Mouse (Mus musculus): ENCODE measurements around the gene Ddx31. TPM values are rescaled to one million over a fixed set of nuclear protein-coding genes. Genes with fewer than 3 reads are reported as not detected.

Gene Ddx31
- 7.6 and 7.8 TPM in 2 replicates for polyA plus RNA-seq (2015; fragmentation: Nextera tagmentation; extraction: Ambion mirVana)

GRCm38 (mm10) chr2:28840222-28840951 is at the start of gene Ddx31, which contains the start of gene Gtf3c4:
Ddx31 (plus strand) TSS chr2:28840406.
Gtf3c4 (minus strand) TSS chr2:28840360.
- under 1% methylated on average over 53 of the region's 63 CpGs for WGBS
- Histone ChIP-seq H3K9me3 (replicated peaks; ENCODE audit: control insufficient read depth, low read length) (no peaks in the 10 kb centered on the region), H3K27me3 (ENCODE audit: control insufficient read depth, insufficient read depth, low read length) (no peaks in the 10 kb centered on the region), H3K9ac (ENCODE audit: low read length) (peak within 1 kb of the TSS; percentile 93), H3K36me3 (ENCODE audit: control insufficient read depth, insufficient read depth) (peaks cover 2% of the 10 kb centered on the region), H3K4me2 (ENCODE audit: low read depth, low read length) (peak within 1 kb of the TSS; percentile 91), H3K27ac (ENCODE audit: low read length) (peak within 1 kb of the TSS; percentile 90), H3K4me1 (ENCODE audit: control insufficient read depth, insufficient read depth, low read length) (peaks cover 41% of the 10 kb centered on the region), H3K4me3 (ENCODE audit: low read length) (peak within 1 kb of the TSS; percentile 84)
- peak; percentile 93 for ATAC-seq (replicated peaks; ENCODE audit: extremely low read depth, insufficient read depth, low FRiP score)

- H3K27me3 ChIP-seq (ENCODE audit: control insufficient read depth, insufficient read depth, low read length) = no peaks in the 10 kb centered on the region
- no peaks in the 10 kb centered on the region for H3K36me3 ChIP-seq (ENCODE audit: control insufficient read depth, insufficient read depth)
- H3K4me3 ChIP-seq (ENCODE audit: low read length) = peak overlapping the region; percentile 15; the same call in 1 of the 2 replicates
- H3K4me2 ChIP-seq (ENCODE audit: low read depth, low read length) = peak overlapping the region; percentile 52
- H3K9ac ChIP-seq (ENCODE audit: low read length) = no peak overlapping the region; the same call in 1 of the 2 replicates
- H3K9me3 ChIP-seq (replicated peaks; ENCODE audit: control insufficient read depth, low read length) = no peaks in the 10 kb centered on the region
- peaks cover 4% of the 10 kb centered on the region; the same call in 1 of the 2 replicates for H3K4me1 ChIP-seq (ENCODE audit: control insufficient read depth, insufficient read depth, low read length)
- peak; percentile 80 for ATAC-seq (replicated peaks; ENCODE audit: extremely low read depth, insufficient read depth, low FRiP score)
- 19% methylated on average over 5 of the region's 6 CpGs for WGBS
- peak overlapping the region; percentile 29; the same call in 1 of the 2 replicates for H3K27ac ChIP-seq (ENCODE audit: low read length)
Observed at GRCm38 (mm10) chr2:28792931-28793610, 47.1 kb upstream of the Ddx31 start.

GRCm38 (mm10) chr2:28794623-28795022 is 45.6 kb upstream of the Ddx31 start:
- WGBS = 84% methylated on average over 5 of the region's 5 CpGs
- Histone ChIP-seq H3K27me3 (ENCODE audit: control insufficient read depth, insufficient read depth, low read length) (no peaks in the 10 kb centered on the region), H3K27ac (ENCODE audit: low read length) (no peak overlapping the region), H3K9me3 (replicated peaks; ENCODE audit: control insufficient read depth, low read length) (no peaks in the 10 kb centered on the region), H3K4me1 (ENCODE audit: control insufficient read depth, insufficient read depth, low read length) (peaks cover 4% of the 10 kb centered on the region; the same call in 1 of the 2 replicates), H3K4me2 (ENCODE audit: low read depth, low read length) (no peak overlapping the region), H3K36me3 (ENCODE audit: control insufficient read depth, insufficient read depth) (no peaks in the 10 kb centered on the region), H3K9ac (ENCODE audit: low read length) (no peak overlapping the region), H3K4me3 (ENCODE audit: low read length) (no peak overlapping the region)
- ATAC-seq (replicated peaks; ENCODE audit: extremely low read depth, insufficient read depth, low FRiP score) = no peak

GRCm38 (mm10) chr2:28796298-28796697 is 43.9 kb upstream of the Ddx31 start:
- Histone ChIP-seq H3K9ac (ENCODE audit: low read length) (no peak overlapping the region), H3K27ac (ENCODE audit: low read length) (no peak overlapping the region), H3K9me3 (replicated peaks; ENCODE audit: control insufficient read depth, low read length) (no peaks in the 10 kb centered on the region), H3K4me2 (ENCODE audit: low read depth, low read length) (no peak overlapping the region), H3K36me3 (ENCODE audit: control insufficient read depth, insufficient read depth) (no peaks in the 10 kb centered on the region), H3K27me3 (ENCODE audit: control insufficient read depth, insufficient read depth, low read length) (no peaks in the 10 kb centered on the region), H3K4me1 (ENCODE audit: control insufficient read depth, insufficient read depth, low read length) (peaks cover 4% of the 10 kb centered on the region; the same call in 1 of the 2 replicates), H3K4me3 (ENCODE audit: low read length) (no peak overlapping the region)
- WGBS = 58% methylated on average over 8 of the region's 8 CpGs
- ATAC-seq (replicated peaks; ENCODE audit: extremely low read depth, insufficient read depth, low FRiP score) = no peak

- peaks cover 2% of the 10 kb centered on the region; the same call in 1 of the 2 replicates for H3K4me1 ChIP-seq (ENCODE audit: control insufficient read depth, insufficient read depth, low read length)
Observed at GRCm38 (mm10) chr2:28797490-28798106, 42.6 kb upstream of the Ddx31 start.

GRCm38 (mm10) chr2:28798390-28798789 is 41.8 kb upstream of the Ddx31 start:
- H3K27me3 ChIP-seq (ENCODE audit: control insufficient read depth, insufficient read depth, low read length) = no peaks in the 10 kb centered on the region
- no peaks in the 10 kb centered on the region for H3K36me3 ChIP-seq (ENCODE audit: control insufficient read depth, insufficient read depth)
- no peak overlapping the region for H3K4me3 ChIP-seq (ENCODE audit: low read length)
- no peak overlapping the region for H3K4me2 ChIP-seq (ENCODE audit: low read depth, low read length)
- no peak overlapping the region for H3K9ac ChIP-seq (ENCODE audit: low read length)
- H3K4me1 ChIP-seq (ENCODE audit: control insufficient read depth, insufficient read depth, low read length) = no peaks in the 10 kb centered on the region
- peak overlapping the region; percentile 57 for H3K27ac ChIP-seq (ENCODE audit: low read length)
- 32% methylated on average over 3 of the region's 3 CpGs for WGBS
- ATAC-seq (replicated peaks; ENCODE audit: extremely low read depth, insufficient read depth, low FRiP score) = 0 out of 2 replicates have a peak, but pooled peaks have one; percentile 67
- no peaks in the 10 kb centered on the region for H3K9me3 ChIP-seq (replicated peaks; ENCODE audit: control insufficient read depth, low read length)

More at GRCm38 (mm10) chr2:28797490-28798106, 42.6 kb upstream of the Ddx31 start:
- WGBS = 59% methylated on average over 18 of the region's 18 CpGs
- Histone ChIP-seq H3K4me2 (ENCODE audit: low read depth, low read length) (no peak overlapping the region), H3K9me3 (replicated peaks; ENCODE audit: control insufficient read depth, low read length) (no peaks in the 10 kb centered on the region), H3K9ac (ENCODE audit: low read length) (no peak overlapping the region), H3K4me3 (ENCODE audit: low read length) (no peak overlapping the region), H3K36me3 (ENCODE audit: control insufficient read depth, insufficient read depth) (no peaks in the 10 kb centered on the region), H3K27ac (ENCODE audit: low read length) (peak overlapping the region; percentile 52), H3K27me3 (ENCODE audit: control insufficient read depth, insufficient read depth, low read length) (no peaks in the 10 kb centered on the region)
- ATAC-seq (replicated peaks; ENCODE audit: extremely low read depth, insufficient read depth, low FRiP score) = no peak

- Histone ChIP-seq H3K4me2 (ENCODE audit: low read depth, low read length) (no peak overlapping the region), H3K27me3 (ENCODE audit: control insufficient read depth, insufficient read depth, low read length) (no peaks in the 10 kb centered on the region), H3K4me1 (ENCODE audit: control insufficient read depth, insufficient read depth, low read length) (no peaks in the 10 kb centered on the region), H3K36me3 (ENCODE audit: control insufficient read depth, insufficient read depth) (no peaks in the 10 kb centered on the region), H3K4me3 (ENCODE audit: low read length) (no peak overlapping the region), H3K9me3 (replicated peaks; ENCODE audit: control insufficient read depth, low read length) (no peaks in the 10 kb centered on the region), H3K27ac (ENCODE audit: low read length) (no peak overlapping the region), H3K9ac (ENCODE audit: low read length) (no peak overlapping the region)
- 56% methylated on average over 2 of the region's 2 CpGs for WGBS
- ATAC-seq (replicated peaks; ENCODE audit: extremely low read depth, insufficient read depth, low FRiP score) = no peak
Observed at GRCm38 (mm10) chr2:28799575-28799974, 40.6 kb upstream of the Ddx31 start.

GRCm38 (mm10) chr2:28803406-28803805 is 36.8 kb upstream of the Ddx31 start:
- Histone ChIP-seq H3K4me1 (ENCODE audit: control insufficient read depth, insufficient read depth, low read length) (no peaks in the 10 kb centered on the region), H3K27ac (ENCODE audit: low read length) (no peak overlapping the region), H3K4me3 (ENCODE audit: low read length) (no peak overlapping the region), H3K9ac (ENCODE audit: low read length) (no peak overlapping the region), H3K36me3 (ENCODE audit: control insufficient read depth, insufficient read depth) (no peaks in the 10 kb centered on the region), H3K9me3 (replicated peaks; ENCODE audit: control insufficient read depth, low read length) (no peaks in the 10 kb centered on the region), H3K27me3 (ENCODE audit: control insufficient read depth, insufficient read depth, low read length) (no peaks in the 10 kb centered on the region), H3K4me2 (ENCODE audit: low read depth, low read length) (no peak overlapping the region)
- 78% methylated on average over 7 of the region's 7 CpGs for WGBS
- no peak for ATAC-seq (replicated peaks; ENCODE audit: extremely low read depth, insufficient read depth, low FRiP score)

Data from heart, embryonic 16.5 days (tissue).